Mouse (Mus musculus) layer of hippocampus, adult 11-12 months (tissue): ENCODE measurements at regions not wholly inside any gene's neighbourhood (a gene's known extent, or its start where the extent isn't known, plus 50 kb on each side); places are given as distances from the start of the nearest gene placed in this dataset.

ENCODE experiments used
- DNase-seq: peaks from one replicate; pipeline ENCODE4 v3.0.0; 2022; ENCODE audit warnings: low spot score

- no peak for DNase-seq
Measured at GRCm38 (mm10) chr2:163138688-163139385, 51.2 kb upstream of the Gtsf1l start.

GRCm38 (mm10) chr2:163142762-163143388 lies 55.2 kb upstream of the Gtsf1l start:
- no peak for DNase-seq

- no peak for DNase-seq
Measured at GRCm38 (mm10) chr2:163143413-163143812, 55.8 kb upstream of the Gtsf1l start.

- DNase-seq, result no peak
Measured at GRCm38 (mm10) chr2:163146001-163146400, 56.9 kb upstream of the Tox2 start.

- no peak for DNase-seq
Measured at GRCm38 (mm10) chr2:163146481-163146880, 56.4 kb upstream of the Tox2 start.

- no peak for DNase-seq
Measured at GRCm38 (mm10) chr2:163147381-163147780, 55.5 kb upstream of the Tox2 start.

- no peak for DNase-seq
Measured at GRCm38 (mm10) chr2:163151016-163151415, 51.9 kb upstream of the Tox2 start.

- peak; percentile 86 for DNase-seq
Measured at GRCm38 (mm10) chr2:163152340-163153033, 50.4 kb upstream of the Tox2 start.
